Mouse (Mus musculus) small intestine, adult 2 months (tissue): ENCODE results near the gene Bri3bp.

Source experiments
- CTCF ChIP-seq: fragments of 200-500 bp; IDR thresholded peaks from 2 replicates; pipeline ENCODE4 v1.5.1; 2012; ENCODE audit warnings: low read depth, mild to moderate bottlenecking, control low read depth, inconsistent platforms, low read length, moderate library complexity, mixed read lengths; ENCODE audit not compliant: insufficient replicate concordance, insufficient read length; ENCODE audit errors: extremely low read depth
- POLR2A ChIP-seq: fragments of 200-500 bp; IDR thresholded peaks from 2 replicates; pipeline ENCODE4 v1.6.1; 2012; ENCODE audit warnings: low read depth, mild to moderate bottlenecking, control low read depth, inconsistent platforms, low read length, moderate library complexity

DNA sequence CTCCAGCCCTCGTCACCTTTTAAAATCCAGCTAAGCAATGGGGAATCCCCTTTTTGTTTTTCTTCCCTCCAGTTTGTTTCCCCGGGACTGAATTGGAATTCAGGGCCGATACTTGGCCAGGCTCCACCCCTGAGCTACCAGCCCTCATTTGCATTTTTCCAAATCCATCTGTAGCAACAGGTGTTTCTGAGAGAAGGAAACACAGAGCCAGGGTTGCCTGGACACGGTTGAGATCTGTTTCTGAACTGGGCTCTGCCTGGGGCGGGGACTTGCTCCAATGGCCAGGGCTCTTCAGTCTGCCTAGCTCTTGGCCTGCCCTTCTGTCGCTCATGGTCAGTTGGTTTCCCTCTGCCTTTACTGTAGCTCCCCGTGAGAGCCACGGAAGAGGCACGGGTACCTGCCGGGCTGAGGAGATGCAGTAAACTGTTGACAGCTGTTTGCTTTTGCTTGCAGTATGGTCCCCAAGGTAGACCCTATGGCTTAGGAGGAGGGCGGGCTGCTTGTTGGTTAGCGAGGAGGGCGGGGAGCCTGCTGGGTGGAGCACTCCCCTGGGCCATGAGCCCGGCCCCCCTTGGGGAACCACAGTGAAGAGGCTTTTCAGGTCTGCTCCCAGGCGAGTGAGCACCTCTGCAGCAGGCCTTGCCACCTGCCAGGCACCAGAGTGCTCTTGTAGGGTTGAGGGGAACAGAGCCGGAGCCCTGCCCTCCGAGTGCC, 51.2 kb downstream of the Bri3bp start:
- TF ChIP-seq CTCF (no peak), POLR2A (no peak)
